Mouse (Mus musculus): ENCODE results near the gene Dnm3. TPM values are rescaled to one million over a fixed set of nuclear protein-coding genes. Genes with fewer than 3 reads are reported as not detected.
A peak's percentile ranks its signal among the peaks of the same experiment; 100 is the strongest.

Dnm3 gene
- polyA plus RNA-seq, 1 experiment from 2014 or later, result 21.1 TPM

DNA sequence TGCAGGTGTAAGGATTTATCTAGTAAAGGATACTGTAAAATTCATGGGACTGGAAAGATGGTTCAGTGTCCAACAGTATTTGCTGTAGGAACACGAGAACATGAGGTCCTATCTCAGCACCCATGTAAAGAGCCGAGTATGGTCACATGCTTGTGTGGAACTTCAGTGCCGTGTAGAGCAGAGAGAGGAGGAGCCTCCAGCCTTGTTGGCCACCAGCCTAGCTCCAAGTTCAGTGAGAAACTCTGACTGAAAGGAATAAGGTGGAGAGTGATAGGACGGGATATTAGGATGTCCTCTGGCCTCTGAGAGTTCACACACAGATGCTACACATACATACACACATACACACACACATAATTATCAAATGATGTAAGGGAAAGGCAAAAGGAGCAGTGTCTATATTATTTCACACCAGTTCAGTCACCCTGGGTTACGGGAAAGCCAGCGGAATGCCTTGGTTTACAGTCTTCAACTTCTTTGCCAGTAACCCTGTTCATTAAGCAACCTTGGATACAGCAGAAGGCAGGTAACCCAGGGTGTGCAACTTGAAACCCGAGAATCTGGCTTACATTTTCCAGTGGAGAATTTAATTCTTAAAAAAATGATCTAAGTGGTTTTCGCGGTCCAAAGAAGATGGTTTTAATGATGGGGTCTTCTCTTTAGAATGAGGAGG is 497.1 kb downstream of the Dnm3 start:
- Histone ChIP-seq H3K4me3 (no peak overlapping the region), H3K27me3 (no peaks in the 10 kb centered on the region), H3K36me3 (no peaks in the 10 kb centered on the region), H3K4me2 (replicated peaks) (no peak overlapping the region), H3K9me3 (no peaks in the 10 kb centered on the region), H3K27ac (peak overlapping the region; percentile 77), H3K4me1 (peaks cover 37% of the 10 kb centered on the region), H3K9ac (no peak overlapping the region)
- WGBS, result 62% methylated on average over 9 of the region's 9 CpGs
- ATAC-seq (ENCODE audit: insufficient number of reproducible peaks, insufficient read depth, low FRiP score, low TSS enrichment), result no peak

- H3K27ac ChIP-seq, result peak overlapping the region; percentile 77; the same call in 1 of the 2 replicates
- peaks cover 40% of the 10 kb centered on the region for H3K4me1 ChIP-seq
- WGBS, result 56% methylated on average over 2 of the region's 2 CpGs
- ATAC-seq (ENCODE audit: insufficient number of reproducible peaks, insufficient read depth, low FRiP score, low TSS enrichment), result no peak
- no peak overlapping the region for H3K4me3 ChIP-seq
- no peak overlapping the region for H3K9ac ChIP-seq
- H3K4me2 ChIP-seq (replicated peaks), result no peak overlapping the region
- H3K9me3 ChIP-seq, result no peaks in the 10 kb centered on the region
- H3K27me3 ChIP-seq, result no peaks in the 10 kb centered on the region
- no peaks in the 10 kb centered on the region for H3K36me3 ChIP-seq
Measured at GRCm38 (mm10) chr1:161980046-161980445, 497.8 kb downstream of the Dnm3 start.

- Histone ChIP-seq H3K9ac (no peak within 1 kb of the TSS), H3K36me3 (no peaks in the 10 kb centered on the region), H3K4me1 (peaks cover 39% of the 10 kb centered on the region), H3K9me3 (no peaks in the 10 kb centered on the region), H3K27ac (peak within 1 kb of the TSS; percentile 77), H3K27me3 (no peaks in the 10 kb centered on the region), H3K4me2 (replicated peaks) (no peak within 1 kb of the TSS), H3K4me3 (no peak within 1 kb of the TSS)
- 75% methylated on average over 1 of the region's 1 CpGs for WGBS
- ATAC-seq (ENCODE audit: insufficient number of reproducible peaks, insufficient read depth, low FRiP score, low TSS enrichment), result no peak
Measured at GRCm38 (mm10) chr1:161979536-161979935, 498.3 kb downstream of the Dnm3 start, which contains the start of gene 4930558K02Rik. TSS of gene 4930558K02Rik (minus strand) at chr1:161979636.

DNA sequence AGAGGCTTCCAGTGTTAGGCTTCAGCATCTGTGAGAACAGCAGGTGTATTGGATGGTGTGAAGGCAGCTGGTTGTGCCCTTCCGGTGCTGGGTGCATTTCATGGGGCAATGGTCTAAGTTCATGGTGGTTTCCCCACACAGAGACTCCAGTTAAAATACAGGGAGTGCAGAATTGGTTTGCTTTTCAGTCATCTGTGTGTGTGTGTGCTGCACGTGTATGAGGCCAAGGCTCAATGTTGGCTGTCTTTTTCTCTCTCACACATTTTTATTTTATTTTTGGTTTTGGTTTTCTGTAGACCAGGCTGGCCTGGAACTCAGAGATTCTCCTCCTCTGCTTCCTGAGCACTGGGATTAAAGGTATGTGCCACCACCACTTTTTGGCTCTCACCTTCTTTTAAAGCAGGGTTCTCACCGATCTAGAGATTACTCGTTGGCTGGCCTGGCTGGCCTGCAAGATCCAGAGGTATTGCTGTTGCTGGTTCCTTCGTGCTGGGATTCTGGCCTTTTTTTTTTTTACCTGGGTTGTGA is 499.6 kb downstream of the Dnm3 start:
- no peak overlapping the region for H3K9ac ChIP-seq
- no peak overlapping the region for H3K4me3 ChIP-seq
- H3K36me3 ChIP-seq, result no peaks in the 10 kb centered on the region
- 81% methylated on average over 5 of the region's 5 CpGs for WGBS
- no peak for ATAC-seq (ENCODE audit: insufficient number of reproducible peaks, insufficient read depth, low FRiP score, low TSS enrichment)
- H3K9me3 ChIP-seq, result no peaks in the 10 kb centered on the region
- H3K4me2 ChIP-seq (replicated peaks), result no peak overlapping the region
- 0 out of 2 replicates have a peak overlapping the region, but pooled peaks have one; percentile 52 for H3K27ac ChIP-seq
- H3K4me1 ChIP-seq, result peaks cover 37% of the 10 kb centered on the region; the same call in 1 of the 2 replicates
- H3K27me3 ChIP-seq, result no peaks in the 10 kb centered on the region

GRCm38 (mm10) chr1:161977331-161977730 is 500.5 kb downstream of the Dnm3 start:
- WGBS, result 41% methylated on average over 4 of the region's 4 CpGs
- H3K36me3 ChIP-seq, result no peaks in the 10 kb centered on the region
- H3K9me3 ChIP-seq, result no peaks in the 10 kb centered on the region
- H3K27ac ChIP-seq, result peak overlapping the region; percentile 74
- ATAC-seq (ENCODE audit: insufficient number of reproducible peaks, insufficient read depth, low FRiP score, low TSS enrichment), result no peak
- no peak overlapping the region for H3K4me3 ChIP-seq
- no peaks in the 10 kb centered on the region for H3K27me3 ChIP-seq
- H3K9ac ChIP-seq, result no peak overlapping the region
- no peak overlapping the region for H3K4me2 ChIP-seq (replicated peaks)
- peaks cover 37% of the 10 kb centered on the region; the same call in 1 of the 2 replicates for H3K4me1 ChIP-seq

DNA sequence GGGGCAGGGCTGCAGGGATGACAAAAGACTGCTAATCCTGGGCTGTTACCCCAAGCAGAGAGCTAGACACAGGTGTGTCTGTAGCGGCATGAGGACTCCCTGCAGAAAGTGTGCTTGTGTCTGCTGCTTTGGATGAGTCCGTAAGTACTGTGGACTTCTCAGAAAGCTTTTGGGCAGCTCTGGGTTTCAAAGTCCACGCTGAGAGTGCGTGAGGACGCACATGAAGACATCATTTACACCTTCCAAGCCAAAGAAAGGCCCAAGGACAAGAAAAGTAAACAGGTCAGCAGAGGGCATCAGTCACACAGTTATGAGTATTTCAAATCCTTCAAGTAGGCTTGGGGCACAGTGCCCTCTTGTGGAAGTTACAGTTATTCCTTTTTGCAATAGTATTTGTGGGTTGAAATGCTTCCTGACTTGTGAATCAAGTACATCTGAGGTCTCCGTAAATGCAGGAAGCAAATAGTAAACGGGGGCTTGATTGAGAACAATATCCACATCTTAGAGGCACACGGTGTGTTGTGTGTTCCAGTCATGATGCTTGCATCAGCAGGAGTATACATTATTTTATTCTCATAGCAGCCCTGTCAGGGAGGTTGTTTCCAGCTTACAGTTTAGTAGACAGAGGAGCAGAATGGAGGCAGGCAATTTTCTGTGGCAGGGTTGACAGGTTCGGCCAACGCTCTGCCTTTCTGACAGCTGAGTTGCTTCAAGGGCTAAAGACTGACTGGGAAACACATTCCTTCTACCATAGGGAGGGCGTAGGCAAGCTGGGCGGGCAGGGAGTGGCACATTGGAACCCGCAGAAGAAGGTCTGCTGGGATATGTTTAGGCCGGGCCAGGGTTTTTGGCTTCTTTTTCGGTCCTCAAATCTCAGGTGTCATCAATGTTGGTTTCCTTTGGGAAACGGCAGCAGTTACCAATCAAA is 501.3 kb downstream of the Dnm3 start:
- Histone ChIP-seq H3K9me3 (no peaks in the 10 kb centered on the region), H3K27ac (peak overlapping the region; percentile 74), H3K4me2 (replicated peaks) (no peak overlapping the region), H3K4me1 (peaks cover 37% of the 10 kb centered on the region; the same call in 1 of the 2 replicates), H3K9ac (0 out of 2 replicates have a peak overlapping the region, but pooled peaks have one; percentile 5), H3K27me3 (no peaks in the 10 kb centered on the region), H3K4me3 (no peak overlapping the region), H3K36me3 (no peaks in the 10 kb centered on the region)
- no peak for ATAC-seq (ENCODE audit: insufficient number of reproducible peaks, insufficient read depth, low FRiP score, low TSS enrichment)
- WGBS, result 38% methylated on average over 16 of the region's 16 CpGs

- H3K9me3 ChIP-seq, result no peaks in the 10 kb centered on the region
- peaks cover 8% of the 10 kb centered on the region; the same call in 1 of the 2 replicates for H3K36me3 ChIP-seq
- H3K4me3 ChIP-seq, result no peak overlapping the region
- WGBS, result 86% methylated on average over 8 of the region's 8 CpGs
- no peak overlapping the region for H3K27ac ChIP-seq
- no peak for ATAC-seq (ENCODE audit: insufficient number of reproducible peaks, insufficient read depth, low FRiP score, low TSS enrichment)
- no peaks in the 10 kb centered on the region for H3K27me3 ChIP-seq
- no peak overlapping the region for H3K4me2 ChIP-seq (replicated peaks)
- no peak overlapping the region for H3K9ac ChIP-seq
- H3K4me1 ChIP-seq, result peaks cover 34% of the 10 kb centered on the region; the same call in 1 of the 2 replicates
Measured at GRCm38 (mm10) chr1:161972233-161972632, 505.6 kb downstream of the Dnm3 start.

DNA sequence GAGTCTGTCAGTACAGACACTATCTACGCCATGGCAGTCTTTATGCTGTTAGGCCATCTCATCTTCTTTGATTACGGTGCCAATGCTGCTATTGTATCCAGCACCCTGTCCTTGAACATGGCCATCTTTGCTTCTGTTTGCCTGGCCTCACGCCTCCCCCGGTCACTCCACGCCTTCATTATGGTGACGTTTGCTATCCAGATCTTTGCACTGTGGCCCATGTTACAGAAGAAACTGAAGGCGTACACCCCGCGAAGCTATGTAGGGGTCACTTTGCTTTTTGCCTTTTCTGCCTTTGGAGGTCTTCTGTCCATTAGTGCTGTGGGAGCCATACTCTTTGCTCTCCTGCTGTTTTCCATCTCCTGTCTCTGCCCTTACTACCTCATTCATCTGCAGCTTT is 507.0 kb downstream of the Dnm3 start:
- Histone ChIP-seq H3K9me3 (no peaks in the 10 kb centered on the region), H3K4me2 (replicated peaks) (no peak overlapping the region), H3K9ac (no peak overlapping the region), H3K36me3 (peaks cover 8% of the 10 kb centered on the region; the same call in 1 of the 2 replicates), H3K4me1 (peaks cover 25% of the 10 kb centered on the region; the same call in 1 of the 2 replicates), H3K4me3 (no peak overlapping the region), H3K27ac (no peak overlapping the region), H3K27me3 (no peaks in the 10 kb centered on the region)
- WGBS, result 96% methylated on average over 9 of the region's 9 CpGs
- no peak for ATAC-seq (ENCODE audit: insufficient number of reproducible peaks, insufficient read depth, low FRiP score, low TSS enrichment)

DNA sequence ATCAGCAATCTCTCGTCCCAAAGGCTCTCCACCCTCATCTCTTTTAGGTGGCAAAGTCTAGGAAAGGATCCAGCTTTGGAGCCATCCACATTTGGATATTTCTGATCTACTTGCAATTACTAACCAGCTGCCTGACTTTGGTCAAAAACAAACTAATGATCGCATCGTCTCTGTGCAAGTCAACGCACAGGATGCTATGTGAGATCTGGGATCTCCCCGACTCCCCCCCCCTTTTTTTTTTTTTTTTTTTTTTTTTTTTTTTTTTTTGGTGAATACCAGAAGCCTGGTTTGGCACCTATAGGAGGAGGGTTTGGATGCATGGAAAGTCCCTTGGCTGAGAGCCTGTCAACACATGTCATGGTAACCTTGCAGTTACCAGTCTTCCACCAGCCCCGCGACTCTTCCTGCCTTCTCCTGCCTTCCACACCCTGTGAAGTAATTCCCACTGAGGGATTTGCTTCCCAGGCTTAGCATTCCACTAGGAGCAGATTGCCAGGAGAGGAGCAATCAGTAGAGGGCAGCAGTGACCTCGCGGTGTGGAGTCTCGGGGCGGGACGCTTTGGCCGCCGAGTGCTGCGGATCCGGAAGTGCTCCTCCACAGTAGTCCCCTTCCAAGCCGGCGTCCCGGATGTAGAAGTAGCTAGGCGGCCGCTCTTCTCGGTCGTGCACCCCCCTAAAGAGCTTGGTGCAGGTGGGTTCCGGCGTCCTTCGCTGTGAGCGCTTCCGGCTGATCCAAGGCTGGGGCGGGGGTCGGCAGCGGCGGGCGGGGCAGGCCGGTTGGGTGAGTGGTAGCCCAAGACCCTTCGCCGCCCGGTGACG is 509.0 kb downstream of the Dnm3 start, which contains the start of gene Pigc:
TSS of gene Pigc (plus strand) at position 598 of the 819 bp plus-strand sequence.
- 4% methylated on average over 38 of the region's 38 CpGs for WGBS
- Histone ChIP-seq H3K27ac (peak within 1 kb of the TSS; percentile 79), H3K9me3 (no peaks in the 10 kb centered on the region), H3K9ac (peak within 1 kb of the TSS; percentile 74), H3K4me3 (peak within 1 kb of the TSS; percentile 71), H3K4me1 (peaks cover 17% of the 10 kb centered on the region; the same call in 1 of the 2 replicates), H3K4me2 (replicated peaks) (peak within 1 kb of the TSS; percentile 57), H3K27me3 (no peaks in the 10 kb centered on the region), H3K36me3 (peaks cover 8% of the 10 kb centered on the region; the same call in 1 of the 2 replicates)
- peak; percentile 96 for ATAC-seq (ENCODE audit: insufficient number of reproducible peaks, insufficient read depth, low FRiP score, low TSS enrichment)

DNA sequence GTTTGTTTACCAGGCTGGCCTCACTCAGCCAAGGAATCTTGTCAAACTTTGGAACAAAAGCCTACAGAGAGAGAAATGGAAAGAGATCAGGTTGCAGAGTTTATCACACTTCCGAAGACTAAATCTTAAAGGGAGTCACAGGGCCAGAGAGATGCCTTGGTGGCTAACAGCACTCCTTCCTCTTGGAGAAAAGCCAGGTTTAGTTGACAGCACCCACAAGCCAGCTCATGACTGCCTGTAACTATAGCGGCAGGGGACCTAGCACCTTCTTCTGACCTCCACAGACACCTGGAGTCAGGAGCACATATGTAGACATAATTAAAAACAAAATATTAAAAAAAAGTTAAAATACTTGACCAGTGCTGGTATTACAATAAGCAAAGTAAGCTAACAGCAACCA is 509.9 kb downstream of the Dnm3 start:
- no peaks in the 10 kb centered on the region for H3K9me3 ChIP-seq
- no peak overlapping the region for H3K4me3 ChIP-seq
- H3K4me1 ChIP-seq, result peaks cover 14% of the 10 kb centered on the region; the same call in 1 of the 2 replicates
- H3K27ac ChIP-seq, result no peak overlapping the region
- H3K36me3 ChIP-seq, result peaks cover 8% of the 10 kb centered on the region; the same call in 1 of the 2 replicates
- 77% methylated on average over 2 of the region's 2 CpGs for WGBS
- H3K9ac ChIP-seq, result no peak overlapping the region
- no peak overlapping the region for H3K4me2 ChIP-seq (replicated peaks)
- ATAC-seq (ENCODE audit: insufficient number of reproducible peaks, insufficient read depth, low FRiP score, low TSS enrichment), result no peak
- no peaks in the 10 kb centered on the region for H3K27me3 ChIP-seq

Measured in embryonic facial prominence, embryonic 12.5 days (tissue).